Comparison of ENCODE assay signal across 17 mouse cellular contexts in genomic region chrX:48385927-48386326, GRCm38 (mm10). TPM values are rescaled to one million over a fixed set of nuclear protein-coding genes. Genes with fewer than 3 reads are reported as not detected.
DNase-seq lines count a peak whose midpoint lies in the region; ATAC-seq and TF ChIP-seq lines count a peak whose summit lies in the region.
"Had no signal": no experiment of that assay in that cellular context is flagged by ENCODE, and none has a peak within 500 bp of the region (broad histone marks: within the 10 kb centered on the region; RNA-seq: fewer than 3 reads in every experiment).

No protein-coding gene starts in this region.

- H3K27me3 ChIP-seq in hindbrain, postnatal 0 days (ENCODE audit: insufficient read depth, low read length) = no peaks in the 10 kb centered on the region
- H3K27me3 ChIP-seq in thymus, adult 2 months (ENCODE audit: control insufficient read depth, insufficient read depth, low read length) = no peaks in the 10 kb centered on the region
- H3K27me3 ChIP-seq in liver, postnatal 0 days (ENCODE audit: insufficient read depth, low read length) = no peaks in the 10 kb centered on the region
- H3K27me3 ChIP-seq: CH12.LX; embryonic facial prominence, embryonic 15.5 days had no signal

- no peak for TF ChIP-seq POLR2A in thymus, adult 2 months (IDR thresholded peaks at IDR 0.05; ENCODE audit: control insufficient read depth, extremely low read depth, insufficient read depth, low read length, poor library complexity)

- ATAC-seq in hindbrain, postnatal 0 days = peak; percentile 58; the same call in 1 of the 2 replicates
- ATAC-seq in liver, postnatal 0 days = no peak
- ATAC-seq: Patski had no signal

- no peak overlapping the region for H3K4me3 ChIP-seq in hindbrain, postnatal 0 days (ENCODE audit: low read length)
- H3K4me3 ChIP-seq in thymus, adult 2 months (ENCODE audit: control insufficient read depth, insufficient read depth, low read length) = no peak overlapping the region
- H3K4me3 ChIP-seq in liver, postnatal 0 days (ENCODE audit: low read depth, low read length) = no peak overlapping the region
- H3K4me3 ChIP-seq: embryonic facial prominence, embryonic 15.5 days had no signal

- peaks cover 10% of the 10 kb centered on the region for H3K36me3 ChIP-seq in hindbrain, postnatal 0 days (ENCODE audit: insufficient read depth, low read length)
- peaks cover 13% of the 10 kb centered on the region for H3K36me3 ChIP-seq in thymus, adult 2 months (ENCODE audit: control insufficient read depth, insufficient read depth, low read length)
- peaks cover 24% of the 10 kb centered on the region for H3K36me3 ChIP-seq in liver, postnatal 0 days (replicated peaks; ENCODE audit: insufficient read depth, low read length)

- WGBS in hindbrain, postnatal 0 days = 45% methylated on average over 4 of the region's 4 CpGs
- 84% methylated on average over 3 of the region's 4 CpGs for WGBS in thymus, adult 2 months
- 83% methylated on average over 4 of the region's 4 CpGs for WGBS in liver, postnatal 0 days (ENCODE audit: insufficient replicate concordance)

- no peak for TF ChIP-seq EP300 in liver, postnatal 0 days (IDR thresholded peaks at IDR 0.05; ENCODE audit: low read depth)

- no peak overlapping the region for H3K4me2 ChIP-seq in hindbrain, postnatal 0 days (ENCODE audit: low read depth, low read length)
- H3K4me2 ChIP-seq in liver, postnatal 0 days (ENCODE audit: low read depth, low read length) = no peak overlapping the region
- H3K4me2 ChIP-seq: embryonic facial prominence, embryonic 15.5 days; liver, embryonic 11.5 days had no signal

- H3K9ac ChIP-seq in hindbrain, postnatal 0 days (replicated peaks; ENCODE audit: low read length) = no peak overlapping the region
- no peak overlapping the region for H3K9ac ChIP-seq in liver, postnatal 0 days (replicated peaks)
- H3K9ac ChIP-seq: embryonic facial prominence, embryonic 15.5 days had no signal

- H3K4me1 ChIP-seq in hindbrain, postnatal 0 days (ENCODE audit: insufficient read depth, low read length) = no peaks in the 10 kb centered on the region
- H3K4me1 ChIP-seq in thymus, adult 2 months (replicated peaks; ENCODE audit: control insufficient read depth, insufficient read depth, low read length) = no peaks in the 10 kb centered on the region
- no peaks in the 10 kb centered on the region for H3K4me1 ChIP-seq in liver, postnatal 0 days (ENCODE audit: insufficient read depth)
- H3K4me1 ChIP-seq: embryonic facial prominence, embryonic 15.5 days had no signal

- H3K9me3 ChIP-seq in hindbrain, postnatal 0 days (ENCODE audit: low read length) = no peaks in the 10 kb centered on the region
- no peaks in the 10 kb centered on the region for H3K9me3 ChIP-seq in liver, postnatal 0 days (ENCODE audit: low read length)
- H3K9me3 ChIP-seq: embryonic facial prominence, embryonic 15.5 days had no signal

- no peak for TF ChIP-seq CTCF in hindbrain, postnatal 0 days (IDR thresholded peaks at IDR 0.05; ENCODE audit: low read depth)
- no peak for TF ChIP-seq CTCF in thymus, adult 2 months (IDR thresholded peaks at IDR 0.05; ENCODE audit: borderline replicate concordance, control insufficient read depth, extremely low read depth, insufficient read depth, low read length, poor library complexity)
- TF ChIP-seq CTCF in liver, postnatal 0 days (IDR thresholded peaks at IDR 0.05; ENCODE audit: low read depth) = no peak

- peak; percentile 28 to 58 for DNase-seq in cerebellum, postnatal 10 days
- DNase-seq in cerebellum, postnatal 4 days (ENCODE audit: low spot score in 2 of 2) = no peak
- peak; percentile 2 for DNase-seq in retina, postnatal 1 day
- no peak for DNase-seq in retina, embryonic 14.5 days (ENCODE audit: low spot score)
- peak; percentile 46 for DNase-seq in hindbrain, postnatal 0 days (ENCODE audit: low spot score)
- no peak for DNase-seq in thymus, adult 2 months
- no peak for DNase-seq in liver, postnatal 0 days
- DNase-seq in adipocyte (ENCODE audit: low spot score) = no peak
- DNase-seq: cerebellum, adult 9-10 months; heart, adult 18-20 months; kidney, postnatal 10 days; lung, postnatal 14 days; thymus, postnatal 14 days had no signal

- H3K27ac ChIP-seq in hindbrain, postnatal 0 days = no peak overlapping the region
- no peak overlapping the region for H3K27ac ChIP-seq in thymus, adult 2 months (ENCODE audit: control insufficient read depth, insufficient read depth, low read length)
- no peak overlapping the region for H3K27ac ChIP-seq in liver, postnatal 0 days (ENCODE audit: low read depth)
- H3K27ac ChIP-seq: embryonic facial prominence, embryonic 15.5 days had no signal

RNA-seq across cellular contexts. Expression of gene Bcorl1, which starts 44.8 kb away (rescaled TPM):
- 7.8 and 8.5 TPM in 2 replicates for total RNA-seq in hindbrain, postnatal 0 days (2014; rRNA removed)
- polyA plus RNA-seq in hindbrain, postnatal 0 days (2015; fragmentation: Nextera tagmentation; extraction: Ambion mirVana) = 3.3 and 4.0 TPM in 2 replicates
- 7.8 TPM in 2 replicates for polyA plus RNA-seq in thymus, adult 2 months (2012; rRNA removed)
- polyA plus RNA-seq in liver, postnatal 0 days (2015; fragmentation: Nextera tagmentation; extraction: Ambion mirVana) = 1.5 TPM in 2 replicates

Comparison
In these comparisons a context has a peak if more than half of its experiments do, and no peak if none do; other contexts are left out.
1. DNase-seq: peak in cerebellum, postnatal 10 days (2 of 2), retina, postnatal 1 day (single experiment) and hindbrain, postnatal 0 days (single experiment); none in cerebellum, postnatal 4 days (0 of 2), retina, embryonic 14.5 days (single experiment), thymus, adult 2 months (single experiment), liver, postnatal 0 days (single experiment) and adipocyte (single experiment).